Mouse (Mus musculus) skeletal muscle tissue, adult 2 months (tissue): Measurements from ENCODE around the gene Fam19a5.

Experiments
- DNase-seq: peaks from one replicate; pipeline ENCODE4 v3.0.0-alpha.2; 2012; ENCODE audit warnings: low read depth, low spot score

Fam19a5 gene

GRCm38 (mm10) chr15:87543599-87544338, at the start of gene Fam19a5:
Fam19a5 (plus strand) TSS chr15:87544299.
- DNase-seq: no peak

GRCm38 (mm10) chr15:87501737-87502136, 42.4 kb upstream of the Fam19a5 start:
- DNase-seq: no peak

GRCm38 (mm10) chr15:87507349-87507748, 36.8 kb upstream of the Fam19a5 start:
- no peak for DNase-seq

- no peak for DNase-seq
Observed at GRCm38 (mm10) chr15:87510886-87511285, 33.2 kb upstream of the Fam19a5 start.

- no peak for DNase-seq
Observed at GRCm38 (mm10) chr15:87518161-87518560, 25.9 kb upstream of the Fam19a5 start.

- no peak for DNase-seq
Observed at GRCm38 (mm10) chr15:87529271-87529670, 14.8 kb upstream of the Fam19a5 start.

- no peak for DNase-seq
Observed at GRCm38 (mm10) chr15:87541656-87542055, 2.4 kb upstream of the Fam19a5 start.

GRCm38 (mm10) chr15:87544401-87545129, 466 bp downstream of the Fam19a5 start:
- DNase-seq: no peak

- DNase-seq: no peak
Observed at GRCm38 (mm10) chr15:87545130-87545642, 1.1 kb downstream of the Fam19a5 start.

GRCm38 (mm10) chr15:87545731-87546360, 1.7 kb downstream of the Fam19a5 start:
- DNase-seq: no peak

GRCm38 (mm10) chr15:87547022-87547421, 2.9 kb downstream of the Fam19a5 start:
- no peak for DNase-seq

- no peak for DNase-seq
Observed at GRCm38 (mm10) chr15:87549724-87550123, 5.6 kb downstream of the Fam19a5 start.

- no peak for DNase-seq
Observed at GRCm38 (mm10) chr15:87550756-87551155, 6.7 kb downstream of the Fam19a5 start.

GRCm38 (mm10) chr15:87551556-87551955, 7.5 kb downstream of the Fam19a5 start:
- no peak for DNase-seq

- DNase-seq: no peak
Observed at GRCm38 (mm10) chr15:87555811-87556210, 11.7 kb downstream of the Fam19a5 start.

- no peak for DNase-seq
Observed at GRCm38 (mm10) chr15:87564331-87564730, 20.2 kb downstream of the Fam19a5 start.

- no peak for DNase-seq
Observed at GRCm38 (mm10) chr15:87566040-87566929, 22.2 kb downstream of the Fam19a5 start.

GRCm38 (mm10) chr15:87570182-87570581, 26.1 kb downstream of the Fam19a5 start:
- no peak for DNase-seq

- DNase-seq: no peak
Observed at GRCm38 (mm10) chr15:87579861-87580260, 35.8 kb downstream of the Fam19a5 start.

GRCm38 (mm10) chr15:87583921-87584621, 40.0 kb downstream of the Fam19a5 start:
- DNase-seq: no peak

GRCm38 (mm10) chr15:87590975-87591374, 46.9 kb downstream of the Fam19a5 start:
- DNase-seq: no peak
